Mouse (Mus musculus) MEL-GATA-1-ER (cell line): Measurements from ENCODE around the gene Celf5.

ENCODE experiments used
- DNase-seq: peaks from one replicate; pipeline ENCODE4 v3.0.0-alpha.2; 2012; ENCODE audit warnings: low read depth; ENCODE audit errors: extremely low read depth

Celf5 gene

DNA sequence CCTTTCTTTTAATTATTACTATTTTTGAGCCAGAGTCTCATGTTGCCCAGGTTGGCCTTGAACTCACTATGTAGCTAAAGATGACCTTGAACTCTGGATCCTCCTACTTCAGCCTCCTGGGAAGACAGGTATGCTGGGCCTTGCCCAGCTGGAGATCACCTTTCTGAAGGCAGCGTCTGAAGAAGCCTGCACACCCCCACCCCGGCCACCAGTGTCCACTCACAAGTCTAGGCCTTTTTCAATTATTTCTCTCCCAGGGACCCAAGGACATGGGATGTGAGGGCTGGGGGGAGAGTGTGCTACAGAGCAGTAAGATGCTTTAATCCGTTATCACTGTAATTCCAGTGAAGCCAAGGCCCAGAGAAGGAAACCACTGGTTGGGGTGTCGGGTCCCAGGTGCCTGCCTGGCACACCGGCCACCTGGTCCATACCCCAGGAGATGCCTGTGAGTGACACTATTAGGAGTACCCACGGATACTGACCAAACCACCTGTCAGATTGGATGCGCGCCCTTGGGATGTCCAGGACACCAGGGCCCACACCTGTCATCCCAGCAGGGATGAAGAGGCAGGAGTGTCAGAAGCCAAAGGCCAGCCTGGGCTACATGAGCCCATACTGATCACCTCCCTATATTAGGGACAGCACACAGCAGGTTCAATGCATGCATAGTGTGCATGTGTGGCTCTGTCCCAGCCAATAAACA, 54.6 kb downstream of the Celf5 start:
- DNase-seq, result no peak

DNA sequence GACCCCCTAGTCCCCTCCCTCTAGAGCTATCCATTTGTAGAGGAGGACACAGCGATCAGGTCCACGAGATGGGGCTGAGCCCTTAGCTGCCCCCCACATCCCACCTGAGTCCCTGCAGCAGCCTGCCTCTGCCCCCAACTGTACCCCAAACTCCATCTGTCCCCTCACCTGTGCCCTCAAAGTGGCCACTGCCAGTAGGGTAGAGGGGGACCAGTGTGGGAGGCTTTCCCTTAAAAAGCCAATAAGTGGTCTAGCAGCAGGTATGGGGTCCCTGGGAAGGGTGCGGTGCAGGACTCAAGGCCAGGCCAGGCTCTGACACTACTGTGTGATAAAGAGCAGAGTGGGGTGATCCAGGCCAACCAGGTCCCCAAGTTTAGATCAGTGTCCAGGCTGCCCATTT, 55.2 kb downstream of the Celf5 start:
- no peak for DNase-seq

DNA sequence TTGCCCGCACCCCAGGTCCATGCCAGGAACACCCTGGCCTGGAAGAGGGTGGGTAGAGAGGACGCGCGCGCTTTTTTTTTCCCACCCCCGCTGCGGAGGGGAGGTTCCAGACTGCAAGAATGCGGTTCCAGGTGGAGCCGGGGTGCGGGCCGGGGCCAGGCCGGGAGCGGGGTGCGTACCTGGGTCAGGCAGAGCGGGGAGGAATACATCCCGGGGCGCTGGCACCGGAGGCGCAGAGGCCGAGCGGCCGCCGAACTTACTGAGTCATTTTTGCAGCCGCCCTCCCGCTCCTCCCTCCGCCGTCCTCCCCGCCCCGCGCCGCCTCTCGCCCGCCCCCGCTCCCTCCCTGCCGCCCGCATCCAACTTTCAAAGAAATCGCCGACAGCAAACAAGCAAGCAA, 55.6 kb downstream of the Celf5 start:
- no peak for DNase-seq

DNA sequence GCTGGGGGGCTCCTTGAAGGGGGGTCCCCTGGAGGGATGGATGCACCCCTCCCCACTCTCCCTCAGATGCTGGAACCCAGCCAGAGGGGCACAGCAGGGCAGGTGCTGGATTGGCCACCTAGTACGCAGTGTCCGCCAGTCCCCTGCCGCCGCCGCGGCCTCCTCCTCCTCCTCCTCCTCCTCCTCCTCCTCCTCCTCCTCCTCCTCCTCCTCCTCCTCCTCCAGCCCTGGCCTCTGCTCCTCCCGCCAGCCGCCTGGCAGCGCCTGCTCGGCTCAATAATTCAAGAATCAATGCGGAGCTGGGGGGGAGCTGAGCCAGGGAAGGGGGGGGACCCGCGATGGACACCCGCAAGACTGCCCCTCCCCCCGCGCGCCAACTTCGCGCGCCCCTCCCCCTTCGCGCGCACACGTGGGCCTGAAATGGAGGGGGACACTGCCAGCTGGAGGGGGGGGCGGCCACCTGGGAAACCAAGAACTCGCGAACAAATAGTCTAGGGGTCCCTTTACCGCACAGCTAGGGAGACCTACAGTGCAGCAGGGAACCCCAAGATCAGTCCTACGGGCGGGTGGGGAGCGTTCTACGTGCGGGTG, 56.3 kb downstream of the Celf5 start:
- DNase-seq, result no peak

DNA sequence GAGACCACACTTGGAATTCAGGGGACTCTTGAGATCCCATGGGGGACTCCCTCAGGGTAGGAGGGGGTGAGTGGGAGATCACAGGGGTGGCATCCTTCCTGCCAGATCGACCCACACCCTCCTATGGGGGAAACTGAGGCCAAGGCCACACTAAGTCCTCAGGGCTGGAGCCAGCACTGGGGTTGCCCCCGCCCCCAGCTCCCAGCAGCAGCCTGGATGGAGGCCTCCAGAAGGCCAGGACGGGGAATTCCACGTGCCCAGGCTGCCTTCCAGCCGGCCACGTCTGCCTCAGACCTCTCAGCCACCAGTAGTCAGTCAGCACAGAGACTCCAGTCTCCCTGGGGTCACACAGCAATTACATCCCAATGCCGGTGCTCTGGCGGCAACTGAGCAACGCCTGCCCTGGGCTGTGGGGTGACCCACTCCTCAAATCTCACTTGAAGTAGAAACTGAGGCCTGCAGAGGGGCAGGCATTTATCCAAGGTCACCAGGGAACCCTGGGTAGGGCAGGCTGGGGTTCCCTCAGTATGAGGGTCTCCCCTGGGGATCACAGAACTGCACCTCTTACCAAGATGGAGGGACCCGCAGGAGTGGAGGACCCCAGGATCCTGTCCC, 57.2 kb downstream of the Celf5 start:
- DNase-seq, result no peak

DNA sequence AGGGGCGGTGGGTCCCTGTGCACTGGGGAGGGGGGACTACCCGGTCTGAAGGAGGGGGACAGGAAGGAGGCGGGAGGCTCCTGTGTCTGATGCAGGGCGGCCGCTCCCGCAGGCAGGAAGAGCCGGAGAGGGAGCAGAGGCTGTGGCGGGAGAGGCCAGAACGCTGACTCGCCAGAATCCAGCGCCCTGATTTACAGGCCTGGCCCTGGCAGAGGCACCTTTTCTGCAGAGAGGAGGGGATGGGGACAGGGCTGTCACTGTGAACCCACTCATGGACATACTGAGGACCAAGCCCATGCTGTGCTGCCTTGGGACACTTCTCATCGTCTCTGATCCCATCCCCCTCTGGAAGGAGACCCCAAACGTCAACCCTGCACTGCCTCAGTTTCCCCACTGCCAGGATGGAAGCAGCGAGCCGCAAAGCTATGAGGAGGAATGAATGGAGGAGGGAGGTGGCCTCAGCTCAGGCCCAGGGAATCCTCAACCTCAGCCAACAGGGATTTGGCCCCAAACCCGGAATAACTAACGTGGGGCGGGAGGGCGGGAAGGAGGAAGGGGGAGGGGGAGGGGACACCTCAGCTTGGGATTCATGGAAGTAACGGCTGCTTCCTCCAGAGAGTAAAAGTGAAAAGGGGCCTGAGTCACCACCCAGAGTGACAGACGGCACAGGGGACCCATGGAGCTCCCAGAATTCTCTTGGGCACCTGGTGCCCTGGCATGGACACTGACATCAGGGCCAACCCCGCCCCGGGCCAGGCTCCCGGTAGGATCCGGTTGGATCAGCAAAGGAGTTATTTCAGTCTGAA, 58.1 kb downstream of the Celf5 start:
- no peak for DNase-seq

DNA sequence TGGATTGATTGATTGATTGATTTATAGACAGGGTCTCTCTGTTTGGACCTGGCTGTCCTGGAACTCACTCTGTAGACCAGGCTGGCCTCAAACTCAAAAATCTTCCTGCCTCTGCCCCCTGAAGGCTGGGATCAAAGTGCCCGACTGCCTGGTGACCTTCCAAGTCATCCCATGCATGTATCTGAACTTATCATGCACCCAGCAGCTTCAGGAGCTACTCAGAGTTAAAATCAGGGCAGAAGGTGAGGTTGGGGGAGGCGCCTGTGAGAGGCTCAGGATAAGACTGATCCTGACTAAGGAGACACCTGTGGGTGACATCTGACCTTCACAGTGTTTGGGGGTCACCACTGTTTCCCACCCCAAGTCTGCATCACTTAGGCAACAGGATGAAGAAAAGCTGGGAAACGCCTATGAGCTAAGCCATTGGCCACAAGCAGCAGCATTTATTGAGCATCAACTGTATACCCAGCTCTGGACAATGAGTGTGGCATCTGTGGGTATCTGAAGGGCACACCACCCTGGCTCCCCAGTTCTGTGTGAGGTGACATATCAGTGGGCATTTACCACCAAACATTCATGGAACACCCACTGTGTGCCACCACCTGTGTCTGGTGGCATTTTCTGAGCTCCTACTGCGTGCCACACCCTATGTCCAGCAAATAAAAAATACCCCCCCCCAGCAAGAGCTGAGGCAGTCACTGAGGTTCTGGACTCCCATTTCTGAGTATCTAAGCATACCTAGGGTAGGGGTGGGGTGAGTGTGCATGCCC, 58.8 kb downstream of the Celf5 start:
- DNase-seq, result no peak

DNA sequence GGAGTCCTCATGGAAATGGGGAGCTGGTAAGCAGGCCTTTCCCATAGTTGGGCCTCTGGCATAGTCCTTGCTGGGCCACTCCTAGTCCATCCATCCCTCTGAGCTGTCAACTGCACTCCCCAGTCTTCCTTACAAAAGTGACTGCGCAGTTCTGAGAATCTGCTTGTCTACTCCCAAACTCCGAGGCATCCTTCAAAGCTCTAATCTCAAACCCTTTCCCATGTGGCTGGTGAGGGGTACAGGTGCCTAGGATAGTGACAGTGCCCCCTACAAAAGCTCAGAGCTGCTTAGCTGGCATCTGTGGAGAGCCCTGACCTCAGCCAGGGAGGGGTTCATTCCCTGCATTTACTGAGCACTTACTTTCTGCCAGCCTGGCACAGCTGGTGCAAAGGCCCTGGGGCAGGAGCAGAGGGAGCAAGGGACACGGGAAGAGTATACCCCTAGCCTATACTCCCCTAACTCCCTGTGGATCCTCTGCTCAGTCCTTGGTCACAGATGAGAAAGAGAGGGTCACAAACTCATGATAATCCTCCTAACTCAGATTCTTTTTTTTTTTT, 59.8 kb downstream of the Celf5 start:
- DNase-seq, result no peak

DNA sequence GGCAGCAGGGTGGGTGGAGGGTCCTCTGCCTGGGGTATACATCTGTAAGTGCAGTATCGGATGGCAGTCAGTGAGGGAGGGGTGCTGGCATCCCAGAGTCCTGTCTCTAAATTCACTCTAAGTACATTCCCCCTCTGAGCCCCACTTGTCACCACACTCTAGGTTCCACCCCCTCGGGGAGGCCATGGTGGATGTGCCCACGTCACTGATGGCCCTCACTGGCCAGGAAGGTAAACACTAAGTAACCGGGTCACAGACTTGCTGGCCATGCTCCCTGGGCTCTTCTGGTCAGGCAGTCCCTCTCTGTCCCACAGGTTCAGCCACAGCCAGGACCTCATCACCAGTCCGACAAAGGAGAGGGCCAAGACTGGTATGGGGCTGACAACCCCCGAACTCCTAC, 60.3 kb downstream of the Celf5 start:
- no peak for DNase-seq

DNA sequence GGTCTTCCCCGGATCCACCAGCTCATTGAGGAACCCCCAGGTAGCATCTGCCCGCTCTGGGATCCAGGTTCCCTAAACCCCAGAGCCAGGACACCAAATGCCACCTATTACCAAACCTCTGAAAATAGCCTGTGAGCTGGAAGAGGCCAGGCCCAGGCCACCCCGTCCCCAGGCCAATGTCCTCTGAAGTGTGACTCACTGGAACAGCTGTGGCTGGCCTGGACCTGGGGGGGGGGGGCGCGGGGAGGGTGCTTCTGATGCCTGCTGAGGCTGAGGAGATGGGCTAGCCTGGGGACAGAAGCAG, 60.8 kb downstream of the Celf5 start:
- no peak for DNase-seq

DNA sequence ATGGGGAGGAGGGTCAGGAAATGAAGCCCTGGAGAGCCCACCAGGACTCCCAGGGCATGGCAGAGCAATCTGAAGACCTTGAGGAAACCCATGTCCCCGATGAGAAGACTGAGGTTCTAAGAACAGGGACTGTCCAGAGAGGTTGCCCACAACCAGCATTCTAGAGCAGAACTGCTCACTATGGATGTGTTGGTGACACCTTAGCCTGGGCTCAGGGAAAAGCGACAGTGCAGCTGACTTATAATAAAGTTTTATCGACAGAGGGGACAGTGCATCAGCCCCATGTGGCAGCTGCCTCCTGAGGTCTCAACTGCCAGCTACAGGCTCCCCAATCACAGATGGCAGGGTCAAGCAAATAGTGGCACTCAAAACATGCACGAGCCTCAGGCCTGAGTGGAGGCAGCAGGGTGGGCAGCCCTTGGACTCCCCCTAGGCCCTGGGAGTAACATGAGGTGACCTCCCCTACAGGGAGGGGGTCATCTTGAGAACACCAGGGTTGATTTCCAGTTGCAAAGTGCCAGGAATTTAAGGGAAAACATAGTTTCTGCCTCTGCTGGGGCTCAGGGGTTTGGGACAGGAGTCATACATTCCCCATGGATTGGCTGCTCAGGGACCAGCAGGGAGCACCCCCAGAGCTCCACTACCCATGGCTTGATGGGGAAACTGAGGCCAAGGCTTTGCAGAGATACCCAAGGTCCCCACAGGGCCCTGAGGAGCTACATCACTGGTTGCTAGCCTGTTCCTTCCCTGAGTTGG, 61.3 kb downstream of the Celf5 start:
- DNase-seq, result no peak

DNA sequence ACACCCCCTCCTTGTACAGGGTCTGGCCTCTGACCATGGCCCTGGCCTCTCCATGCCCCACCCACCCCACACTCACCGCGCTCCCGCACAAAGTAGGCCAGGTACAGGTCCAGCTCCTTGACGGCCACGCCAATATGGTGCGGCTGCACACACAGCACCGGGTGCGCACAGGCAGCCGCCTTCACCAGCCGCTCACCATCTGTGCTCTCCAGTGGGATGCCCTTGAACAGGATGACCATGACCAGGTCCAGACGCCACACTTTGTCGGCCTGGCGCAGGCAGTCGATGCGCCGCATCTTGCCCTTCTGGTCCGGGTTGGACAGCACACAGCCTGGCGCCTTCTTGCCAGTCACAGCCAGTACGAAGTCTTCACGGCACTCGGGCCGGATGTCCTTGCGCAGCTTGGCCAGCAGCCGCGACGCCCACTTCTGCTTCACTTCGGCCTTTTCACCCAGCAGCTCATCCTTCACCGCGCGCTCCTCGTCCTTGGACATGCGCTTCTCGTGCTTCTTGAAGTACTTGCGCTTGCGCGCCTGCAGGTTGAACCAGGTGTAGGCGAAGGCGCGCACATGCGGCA, 62.2 kb downstream of the Celf5 start:
- DNase-seq, result no peak

DNA sequence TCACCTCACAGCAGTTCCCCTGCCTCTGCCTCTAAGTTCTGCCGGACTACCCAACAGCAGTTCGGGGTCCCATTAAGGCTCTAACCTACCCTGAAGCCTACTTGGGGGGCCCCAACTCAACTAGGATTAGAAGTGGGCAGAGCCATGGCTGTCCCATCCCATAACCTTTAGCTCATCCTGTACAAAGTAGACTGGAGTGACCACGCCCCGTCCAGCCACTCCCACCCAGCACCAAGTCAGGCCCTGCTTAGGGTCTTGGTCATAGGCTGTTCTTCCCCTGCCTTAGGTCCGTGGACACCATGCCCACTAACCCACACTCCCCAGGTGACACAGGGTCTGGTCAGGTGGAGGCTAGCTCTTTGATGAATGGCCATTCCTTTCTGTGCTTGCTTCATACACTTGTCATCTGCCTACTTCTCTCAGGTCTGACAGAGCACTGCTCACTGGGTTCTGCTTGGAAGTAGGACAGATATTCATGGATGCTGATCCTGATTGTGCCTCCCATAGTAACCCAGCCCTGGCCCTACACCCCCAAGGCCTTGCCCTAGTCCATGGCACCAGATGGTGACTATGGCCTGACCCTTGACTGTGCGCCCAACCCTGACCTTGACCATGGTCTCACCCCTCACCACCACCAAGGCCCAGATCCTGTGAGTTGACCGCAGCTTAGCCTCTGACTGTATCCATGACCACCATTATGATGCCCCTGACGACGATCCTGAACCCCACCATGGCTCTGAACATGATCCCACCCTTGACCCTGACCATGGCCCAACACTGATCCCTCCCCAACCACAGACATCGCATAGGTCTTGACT, 63.2 kb downstream of the Celf5 start:
- DNase-seq, result no peak

DNA sequence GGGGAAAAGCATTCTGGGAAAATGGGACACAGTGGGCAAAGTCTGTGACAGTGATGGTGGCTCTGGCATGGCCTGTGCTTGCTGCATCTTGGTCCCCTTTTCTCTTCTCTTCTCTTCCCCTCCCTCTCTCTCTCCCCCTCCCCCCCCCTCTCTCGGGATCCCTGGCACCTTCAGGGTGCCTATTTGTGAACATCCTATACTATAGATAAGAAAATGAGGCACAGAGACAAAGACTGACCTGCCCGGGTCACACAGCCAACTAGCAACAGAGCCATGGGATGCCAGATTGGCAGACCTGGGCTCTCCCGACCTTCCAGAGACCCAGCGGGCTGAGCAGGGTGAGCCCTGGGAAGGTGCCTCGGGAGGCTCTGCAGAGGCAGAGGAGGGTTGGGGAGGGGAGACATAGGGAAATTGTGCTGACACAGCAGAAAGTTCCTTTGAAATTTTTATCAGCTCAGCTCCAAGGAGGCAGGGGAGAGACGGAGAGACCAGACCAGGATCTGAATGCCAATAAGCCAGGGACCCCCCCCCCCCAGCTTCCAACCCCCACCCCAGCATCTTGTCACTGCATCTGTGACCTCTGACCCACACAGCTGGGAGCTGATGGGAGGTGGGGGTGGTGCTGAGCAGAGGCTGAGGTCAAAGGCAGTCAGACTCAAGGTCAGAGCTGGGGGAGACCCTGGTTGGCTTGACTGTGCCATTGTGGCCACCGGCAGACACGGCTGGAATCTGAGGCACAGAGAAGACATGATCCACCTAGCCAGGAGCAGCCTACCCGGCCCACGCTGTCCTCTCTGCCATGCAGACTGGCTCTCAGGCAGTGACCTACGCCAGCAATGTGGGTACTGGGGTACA, 64.1 kb downstream of the Celf5 start:
- DNase-seq, result no peak

DNA sequence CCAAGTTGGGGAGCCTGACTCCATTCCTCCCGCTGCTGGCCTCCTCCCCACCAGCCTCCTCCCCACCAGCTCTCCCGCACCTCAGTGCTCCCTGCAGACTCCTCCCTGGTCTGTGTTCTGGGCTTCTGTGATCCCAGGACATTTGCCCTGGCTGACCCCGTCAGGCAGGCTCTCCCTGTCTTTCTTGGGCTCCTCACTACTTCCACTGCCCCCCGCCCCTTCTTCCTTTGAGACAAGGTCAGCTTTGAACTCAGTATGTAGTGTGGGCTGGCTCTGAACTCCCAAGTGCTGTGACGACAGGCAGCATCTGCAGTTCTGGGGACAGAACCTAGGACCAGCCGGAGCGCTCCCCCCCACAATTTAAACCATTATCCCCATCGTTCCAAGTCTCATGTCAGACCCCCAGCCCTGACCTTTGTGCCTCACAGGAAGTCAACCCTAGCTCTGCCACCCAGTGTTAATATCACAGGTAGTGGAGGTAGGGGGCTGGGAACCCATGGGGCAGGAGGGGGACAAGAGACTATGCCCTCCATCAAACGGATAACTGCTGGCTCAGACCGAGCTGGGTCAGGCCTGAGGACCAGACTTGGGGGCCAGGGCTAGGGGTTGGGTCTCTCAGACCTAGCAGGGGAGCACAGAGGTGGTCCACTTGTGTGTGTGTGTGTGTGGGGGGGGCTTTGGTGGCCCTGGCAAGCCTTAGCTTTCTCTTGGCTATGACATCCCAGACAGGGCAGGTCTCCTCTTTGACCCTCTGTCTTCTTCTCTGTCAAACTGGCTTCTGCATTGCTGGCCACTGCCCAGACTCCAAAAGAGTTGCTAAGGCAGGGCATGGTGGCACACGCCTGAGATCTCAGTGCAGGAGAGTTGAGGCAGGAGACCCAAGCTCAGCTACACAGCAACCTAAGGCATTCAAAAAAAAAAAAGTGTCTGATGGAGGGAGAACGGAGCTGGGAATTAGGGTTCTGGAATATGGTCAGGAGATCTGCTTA, 65.0 kb downstream of the Celf5 start:
- no peak for DNase-seq

DNA sequence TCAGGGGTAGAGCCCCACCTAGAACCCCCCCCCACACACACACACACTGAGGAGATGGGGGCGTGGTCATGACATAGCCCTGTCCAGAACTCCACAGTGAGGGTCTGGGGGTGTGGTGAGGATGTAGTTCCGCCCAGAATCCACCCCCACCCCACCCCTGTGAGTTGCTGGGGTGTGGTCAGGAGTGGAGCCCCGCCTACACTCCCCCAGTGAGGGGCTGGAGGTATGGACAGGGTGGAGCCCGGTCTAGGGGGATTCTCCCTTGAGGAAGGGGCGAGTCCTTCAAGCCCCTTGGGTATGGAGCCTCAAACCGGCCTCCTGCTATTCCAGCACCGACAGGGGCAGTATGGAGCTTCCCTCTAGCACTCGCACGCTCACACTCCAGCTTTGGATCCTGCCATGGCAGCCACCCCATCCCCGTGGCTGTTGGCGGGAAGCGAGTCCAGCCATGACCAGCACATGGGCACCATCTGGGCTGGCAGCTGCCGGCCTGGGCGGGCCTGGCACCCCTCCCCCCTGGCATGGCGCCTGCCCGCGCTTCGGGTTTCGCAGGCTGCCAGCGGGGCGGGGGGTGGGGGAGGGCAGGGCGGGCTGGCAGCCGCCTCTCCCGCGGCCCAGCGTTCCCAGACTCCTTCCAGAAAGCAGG, 65.8 kb downstream of the Celf5 start:
- no peak for DNase-seq
